Mouse (Mus musculus): Measurements from ENCODE around the gene Lrr1. TPM values are rescaled to one million over a fixed set of nuclear protein-coding genes. Genes with fewer than 3 reads are reported as not detected.

The Lrr1 gene
- polyA plus RNA-seq, 1 experiment from 2014 or later: 14.0 TPM

GRCm38 (mm10) chr12:69214393-69214792, 45.8 kb downstream of the Lrr1 start:
- no peak overlapping the region for H3K9ac ChIP-seq (ENCODE audit: low read length)
- H3K4me1 ChIP-seq (ENCODE audit: control insufficient read depth, insufficient read depth, low read length): no peaks in the 10 kb centered on the region
- 85% methylated on average over 7 of the region's 7 CpGs for WGBS
- H3K27ac ChIP-seq (ENCODE audit: low read length): no peak overlapping the region
- no peak overlapping the region for H3K4me3 ChIP-seq (ENCODE audit: low read length)
- no peaks in the 10 kb centered on the region for H3K9me3 ChIP-seq (replicated peaks; ENCODE audit: control insufficient read depth, low read length)
- H3K4me2 ChIP-seq (ENCODE audit: low read depth, low read length): no peak overlapping the region
- no peaks in the 10 kb centered on the region for H3K27me3 ChIP-seq (ENCODE audit: control insufficient read depth, insufficient read depth, low read length)
- H3K36me3 ChIP-seq (ENCODE audit: control insufficient read depth, insufficient read depth): peaks cover 15% of the 10 kb centered on the region
- no peak for ATAC-seq (replicated peaks; ENCODE audit: extremely low read depth, insufficient read depth, low FRiP score)

- no peaks in the 10 kb centered on the region for H3K27me3 ChIP-seq (ENCODE audit: control insufficient read depth, insufficient read depth, low read length)
- no peaks in the 10 kb centered on the region for H3K9me3 ChIP-seq (replicated peaks; ENCODE audit: control insufficient read depth, low read length)
- no peak for ATAC-seq (replicated peaks; ENCODE audit: extremely low read depth, insufficient read depth, low FRiP score)
- no peak overlapping the region for H3K27ac ChIP-seq (ENCODE audit: low read length)
- no peaks in the 10 kb centered on the region for H3K4me1 ChIP-seq (ENCODE audit: control insufficient read depth, insufficient read depth, low read length)
- H3K4me2 ChIP-seq (ENCODE audit: low read depth, low read length): no peak overlapping the region
- no peak overlapping the region for H3K9ac ChIP-seq (ENCODE audit: low read length)
- peaks cover 12% of the 10 kb centered on the region for H3K36me3 ChIP-seq (ENCODE audit: control insufficient read depth, insufficient read depth)
- no peak overlapping the region for H3K4me3 ChIP-seq (ENCODE audit: low read length)
- 81% methylated on average over 3 of the region's 3 CpGs for WGBS
These were observed 46.6 kb downstream of the Lrr1 start for GRCm38 (mm10) chr12:69215000-69215785.

GRCm38 (mm10) chr12:69216587-69216986, 48.0 kb downstream of the Lrr1 start:
- no peak for ATAC-seq (replicated peaks; ENCODE audit: extremely low read depth, insufficient read depth, low FRiP score)
- Histone ChIP-seq H3K27me3 (ENCODE audit: control insufficient read depth, insufficient read depth, low read length) (no peaks in the 10 kb centered on the region), H3K36me3 (ENCODE audit: control insufficient read depth, insufficient read depth) (peaks cover 20% of the 10 kb centered on the region), H3K9me3 (replicated peaks; ENCODE audit: control insufficient read depth, low read length) (no peaks in the 10 kb centered on the region), H3K4me1 (ENCODE audit: control insufficient read depth, insufficient read depth, low read length) (no peaks in the 10 kb centered on the region), H3K27ac (ENCODE audit: low read length) (no peak overlapping the region), H3K4me3 (ENCODE audit: low read length) (no peak overlapping the region), H3K9ac (ENCODE audit: low read length) (no peak overlapping the region), H3K4me2 (ENCODE audit: low read depth, low read length) (no peak overlapping the region)
- 83% methylated on average over 7 of the region's 7 CpGs for WGBS

GRCm38 (mm10) chr12:69220613-69221277, 52.1 kb downstream of the Lrr1 start:
- peaks cover 11% of the 10 kb centered on the region for H3K36me3 ChIP-seq (ENCODE audit: control insufficient read depth, insufficient read depth)
- no peak for ATAC-seq (replicated peaks; ENCODE audit: extremely low read depth, insufficient read depth, low FRiP score)
- WGBS: 88% methylated on average over 19 of the region's 19 CpGs
- no peak overlapping the region for H3K4me2 ChIP-seq (ENCODE audit: low read depth, low read length)
- H3K4me3 ChIP-seq (ENCODE audit: low read length): no peak overlapping the region
- H3K9me3 ChIP-seq (replicated peaks; ENCODE audit: control insufficient read depth, low read length): no peaks in the 10 kb centered on the region
- no peak overlapping the region for H3K9ac ChIP-seq (ENCODE audit: low read length)
- H3K27ac ChIP-seq (ENCODE audit: low read length): no peak overlapping the region
- H3K27me3 ChIP-seq (ENCODE audit: control insufficient read depth, insufficient read depth, low read length): no peaks in the 10 kb centered on the region
- H3K4me1 ChIP-seq (ENCODE audit: control insufficient read depth, insufficient read depth, low read length): no peaks in the 10 kb centered on the region

GRCm38 (mm10) chr12:69227776-69228466, 59.3 kb downstream of the Lrr1 start, which contains the start of gene Pole2:
Gene Pole2 (minus strand): TSS chr12:69228195.
- Histone ChIP-seq H3K4me1 (ENCODE audit: control insufficient read depth, insufficient read depth, low read length) (peaks cover 5% of the 10 kb centered on the region; the same call in 1 of the 2 replicates), H3K9me3 (replicated peaks; ENCODE audit: control insufficient read depth, low read length) (no peaks in the 10 kb centered on the region), H3K27me3 (ENCODE audit: control insufficient read depth, insufficient read depth, low read length) (no peaks in the 10 kb centered on the region), H3K36me3 (ENCODE audit: control insufficient read depth, insufficient read depth) (0 out of 2 replicates have a peak, but pooled peaks cover 2% of the 10 kb centered on the region), H3K4me2 (ENCODE audit: low read depth, low read length) (peak within 1 kb of the TSS; percentile 79), H3K9ac (ENCODE audit: low read length) (peak within 1 kb of the TSS; percentile 80), H3K4me3 (ENCODE audit: low read length) (peak within 1 kb of the TSS; percentile 88), H3K27ac (ENCODE audit: low read length) (peak within 1 kb of the TSS; percentile 88)
- ATAC-seq (replicated peaks; ENCODE audit: extremely low read depth, insufficient read depth, low FRiP score): peak; percentile 95
- under 1% methylated on average over 37 of the region's 37 CpGs for WGBS

Small RNA genes within 50 kb of the gene (microRNA-seq; reads per million reads assigned to microRNA genes)
- not detected for gene Gm47287
- 0.79 reads per million for gene Gm47295

Other genes with a start within 250 kb of the Lrr1 start
- gene Rps29, start 9.6 kb upstream of the Lrr1 start, polyA plus RNA-seq (2015; fragmentation: Nextera tagmentation; extraction: Ambion mirVana): 999 and 1,027 TPM in 2 replicates
- 395 and 435 TPM in 2 replicates for gene Rpl36al, start 15.3 kb downstream of the Lrr1 start, polyA plus RNA-seq (2015; fragmentation: Nextera tagmentation; extraction: Ambion mirVana)
- gene Mgat2, start 15.3 kb downstream of the Lrr1 start, polyA plus RNA-seq (2015; fragmentation: Nextera tagmentation; extraction: Ambion mirVana): 33.4 and 40.2 TPM in 2 replicates
- 14.8 and 17.6 TPM in 2 replicates for gene Gm49383, start 28.3 kb downstream of the Lrr1 start, polyA plus RNA-seq (2015; fragmentation: Nextera tagmentation; extraction: Ambion mirVana)
- 6.1 and 7.8 TPM in 2 replicates for gene Dnaaf2, start 29.6 kb downstream of the Lrr1 start, polyA plus RNA-seq (2015; fragmentation: Nextera tagmentation; extraction: Ambion mirVana)
- gene Gm49384, start 35.5 kb downstream of the Lrr1 start, polyA plus RNA-seq (2015; fragmentation: Nextera tagmentation; extraction: Ambion mirVana): 14.1 and 18.9 TPM in 2 replicates
- gene Pole2, start 59.4 kb downstream of the Lrr1 start, polyA plus RNA-seq (2015; fragmentation: Nextera tagmentation; extraction: Ambion mirVana): 15.0 TPM in 2 replicates
- gene Klhdc1, start 72.4 kb downstream of the Lrr1 start, polyA plus RNA-seq (2015; fragmentation: Nextera tagmentation; extraction: Ambion mirVana): 10.8 and 12.7 TPM in 2 replicates
- 117 and 127 TPM in 2 replicates for gene Klhdc2, start 127.9 kb downstream of the Lrr1 start, polyA plus RNA-seq (2015; fragmentation: Nextera tagmentation; extraction: Ambion mirVana)
- gene Nemf, start 188.4 kb downstream of the Lrr1 start, polyA plus RNA-seq (2015; fragmentation: Nextera tagmentation; extraction: Ambion mirVana): 62.6 and 68.5 TPM in 2 replicates
- 31.1 and 32.3 TPM in 2 replicates for gene Arf6, start 203.3 kb downstream of the Lrr1 start, polyA plus RNA-seq (2015; fragmentation: Nextera tagmentation; extraction: Ambion mirVana)
- 1.5 and 1.7 TPM in 2 replicates for gene Gm9887, start 203.6 kb downstream of the Lrr1 start, polyA plus RNA-seq (2015; fragmentation: Nextera tagmentation; extraction: Ambion mirVana)